Mouse (Mus musculus): ENCODE results near the gene Bag3. TPM values are rescaled to one million over a fixed set of nuclear protein-coding genes. Genes with fewer than 3 reads are reported as not detected.

Bag3 gene
- polyA plus RNA-seq (2012; rRNA removed), result 27.6 and 28.3 TPM in 2 replicates

DNA sequence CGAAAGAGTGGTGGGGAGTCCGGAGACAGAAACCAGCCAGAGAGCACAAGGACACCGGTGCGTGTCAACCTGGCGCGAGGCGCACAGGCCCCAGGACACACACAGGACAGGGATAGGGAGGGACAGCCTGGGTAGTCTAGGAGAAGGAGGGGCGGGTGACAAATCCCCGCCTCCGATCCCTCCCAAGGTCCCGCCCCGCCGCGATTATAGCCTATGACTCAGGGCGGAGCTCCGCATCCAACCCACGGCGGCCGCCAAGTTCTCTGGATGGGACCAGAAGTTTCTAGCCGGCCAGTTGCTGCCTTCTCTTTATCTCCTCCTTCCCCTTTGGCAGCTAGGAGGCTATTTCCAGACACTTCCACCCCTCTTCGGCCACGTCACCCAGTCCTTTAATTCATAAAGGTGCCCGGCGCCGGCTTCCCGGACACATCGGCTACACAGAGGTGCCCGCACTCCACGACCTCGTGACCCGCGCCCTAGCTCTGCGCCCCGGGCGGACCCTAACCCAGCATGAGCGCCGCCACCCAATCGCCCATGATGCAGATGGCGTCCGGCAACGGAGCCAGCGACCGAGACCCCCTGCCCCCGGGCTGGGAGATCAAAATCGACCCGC, at the start of gene Bag3:
TSS of gene Bag3 (plus strand) at position 268 of the 613 bp plus-strand sequence.
- peak within 1 kb of the TSS; percentile 93 for H3K27ac ChIP-seq (ENCODE audit: insufficient read depth, low read depth, low read length)
- peak; percentile 98 for DNase-seq
- H3K4me3 ChIP-seq (ENCODE audit: insufficient read depth, low read depth, low read length), result peak within 1 kb of the TSS; percentile 76
- TF ChIP-seq CTCF (conservative IDR thresholded peaks at IDR 0.05; ENCODE audit: insufficient read depth, insufficient read length, low read depth, low read length) (0 out of 2 replicates have a peak, but pooled peaks have one; percentile 9), POLR2A (IDR thresholded peaks at IDR 0.05; ENCODE audit: low read depth, low read length) (peak; percentile 89)
- peaks cover 5% of the 10 kb centered on the region; the same call in 1 of the 2 replicates for H3K4me1 ChIP-seq (ENCODE audit: control insufficient read depth, insufficient read depth, low read length)
- no peaks in the 10 kb centered on the region for H3K36me3 ChIP-seq (ENCODE audit: control insufficient read depth, insufficient read depth, low read length)
- WGBS, result under 1% methylated on average over 46 of the region's 46 CpGs
- H3K27me3 ChIP-seq (replicated peaks; ENCODE audit: control insufficient read depth, insufficient read depth, low read length), result no peaks in the 10 kb centered on the region

DNA sequence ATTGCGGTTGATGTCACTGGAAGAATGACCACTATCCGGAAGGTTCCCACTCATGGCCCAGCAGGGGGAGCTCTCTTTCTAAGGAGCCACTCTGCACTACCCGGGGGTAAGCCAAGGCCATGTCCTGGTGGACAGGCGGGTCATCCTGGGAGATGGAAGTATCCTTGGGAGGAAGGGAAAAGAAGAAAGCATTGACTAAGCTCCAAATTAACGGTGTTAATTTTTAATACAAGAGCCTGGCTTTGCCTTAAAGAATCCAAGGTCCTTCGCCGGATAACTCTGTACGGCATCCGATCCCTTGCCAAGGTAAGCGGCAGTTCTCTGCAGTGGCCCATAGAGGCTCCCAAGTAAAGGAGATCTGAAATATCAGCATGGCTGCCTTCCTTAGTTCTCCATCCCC, 49.1 kb upstream of the Bag3 start:
- H3K27ac ChIP-seq (ENCODE audit: insufficient read depth, low read depth, low read length), result no peak overlapping the region
- no peak for TF ChIP-seq POLR2A (IDR thresholded peaks at IDR 0.05; ENCODE audit: low read depth, low read length)
- TF ChIP-seq CTCF (conservative IDR thresholded peaks at IDR 0.05; ENCODE audit: insufficient read depth, insufficient read length, low read depth, low read length), result peak; percentile 73
- WGBS, result 17% methylated on average over 10 of the region's 10 CpGs
- H3K4me3 ChIP-seq (ENCODE audit: insufficient read depth, low read depth, low read length), result no peak overlapping the region
- DNase-seq, result peak; percentile 90
- no peaks in the 10 kb centered on the region; the same call in 1 of the 2 replicates for H3K4me1 ChIP-seq (ENCODE audit: control insufficient read depth, insufficient read depth, low read length)
- no peaks in the 10 kb centered on the region for H3K27me3 ChIP-seq (replicated peaks; ENCODE audit: control insufficient read depth, insufficient read depth, low read length)
- no peaks in the 10 kb centered on the region for H3K36me3 ChIP-seq (ENCODE audit: control insufficient read depth, insufficient read depth, low read length)

GRCm38 (mm10) chr7:128488986-128489385, 34.4 kb upstream of the Bag3 start:
- no peak for DNase-seq
- H3K4me3 ChIP-seq (ENCODE audit: insufficient read depth, low read depth, low read length), result no peak overlapping the region
- H3K27me3 ChIP-seq (replicated peaks; ENCODE audit: control insufficient read depth, insufficient read depth, low read length), result no peaks in the 10 kb centered on the region
- no peaks in the 10 kb centered on the region for H3K4me1 ChIP-seq (ENCODE audit: control insufficient read depth, insufficient read depth, low read length)
- H3K36me3 ChIP-seq (ENCODE audit: control insufficient read depth, insufficient read depth, low read length), result no peaks in the 10 kb centered on the region
- no peak overlapping the region for H3K27ac ChIP-seq (ENCODE audit: insufficient read depth, low read depth, low read length)
- TF ChIP-seq CTCF (conservative IDR thresholded peaks at IDR 0.05; ENCODE audit: insufficient read depth, insufficient read length, low read depth, low read length) (no peak), POLR2A (IDR thresholded peaks at IDR 0.05; ENCODE audit: low read depth, low read length) (no peak)
- WGBS, result 94% methylated on average over 3 of the region's 3 CpGs

DNA sequence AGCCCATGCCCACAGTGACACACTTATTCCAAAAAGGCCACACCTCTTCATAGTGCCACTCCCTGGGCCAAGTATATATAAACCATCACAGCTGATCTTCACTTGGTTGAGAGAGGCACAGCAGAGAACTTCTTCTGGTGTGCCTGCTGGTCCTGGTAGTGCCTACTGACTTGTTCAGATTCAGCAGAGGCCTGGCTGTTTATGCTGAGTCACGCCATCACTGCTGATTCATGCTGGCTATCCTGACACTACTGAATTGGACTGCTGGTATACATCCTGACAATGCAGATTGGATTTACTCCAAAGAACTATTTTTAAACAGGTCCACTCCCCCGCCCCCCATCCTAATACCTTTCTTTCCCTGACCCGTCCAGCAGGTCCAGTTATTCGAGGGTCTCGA, 28.9 kb upstream of the Bag3 start:
- WGBS, result 90% methylated on average over 5 of the region's 5 CpGs
- no peak for TF ChIP-seq CTCF (conservative IDR thresholded peaks at IDR 0.05; ENCODE audit: insufficient read depth, insufficient read length, low read depth, low read length)
- TF ChIP-seq POLR2A (IDR thresholded peaks at IDR 0.05; ENCODE audit: low read depth, low read length), result no peak
- DNase-seq, result no peak
- H3K27ac ChIP-seq (ENCODE audit: insufficient read depth, low read depth, low read length), result no peak overlapping the region
- H3K4me3 ChIP-seq (ENCODE audit: insufficient read depth, low read depth, low read length), result no peak overlapping the region
- no peaks in the 10 kb centered on the region for H3K4me1 ChIP-seq (ENCODE audit: control insufficient read depth, insufficient read depth, low read length)
- H3K27me3 ChIP-seq (replicated peaks; ENCODE audit: control insufficient read depth, insufficient read depth, low read length), result no peaks in the 10 kb centered on the region
- H3K36me3 ChIP-seq (ENCODE audit: control insufficient read depth, insufficient read depth, low read length), result no peaks in the 10 kb centered on the region

DNA sequence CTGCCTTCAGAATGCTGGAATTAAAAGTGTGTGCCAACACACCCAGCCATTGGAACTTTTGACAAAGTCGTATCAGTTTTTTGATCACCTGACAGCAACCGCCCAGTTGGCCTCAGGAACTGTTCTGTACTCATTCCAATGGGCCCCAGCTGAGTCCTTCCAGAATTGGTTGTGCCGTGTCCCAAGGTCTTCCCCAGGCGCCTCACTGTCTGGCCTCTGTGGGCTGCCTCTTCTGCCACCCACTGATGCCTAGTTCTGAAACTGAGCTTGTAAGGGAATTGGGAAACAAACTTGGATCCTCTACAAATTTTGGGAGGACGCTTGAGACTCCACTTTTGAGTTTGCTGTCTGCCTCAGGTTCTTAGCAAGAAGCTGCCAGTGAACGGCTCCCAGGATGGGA, 23.6 kb upstream of the Bag3 start:
- no peak for TF ChIP-seq CTCF (conservative IDR thresholded peaks at IDR 0.05; ENCODE audit: insufficient read depth, insufficient read length, low read depth, low read length)
- no peak for TF ChIP-seq POLR2A (IDR thresholded peaks at IDR 0.05; ENCODE audit: low read depth, low read length)
- Histone ChIP-seq H3K4me3 (ENCODE audit: insufficient read depth, low read depth, low read length) (no peak overlapping the region), H3K4me1 (ENCODE audit: control insufficient read depth, insufficient read depth, low read length) (no peaks in the 10 kb centered on the region), H3K27ac (ENCODE audit: insufficient read depth, low read depth, low read length) (no peak overlapping the region), H3K36me3 (ENCODE audit: control insufficient read depth, insufficient read depth, low read length) (no peaks in the 10 kb centered on the region), H3K27me3 (replicated peaks; ENCODE audit: control insufficient read depth, insufficient read depth, low read length) (no peaks in the 10 kb centered on the region)
- WGBS, result 82% methylated on average over 6 of the region's 6 CpGs
- no peak for DNase-seq

DNA sequence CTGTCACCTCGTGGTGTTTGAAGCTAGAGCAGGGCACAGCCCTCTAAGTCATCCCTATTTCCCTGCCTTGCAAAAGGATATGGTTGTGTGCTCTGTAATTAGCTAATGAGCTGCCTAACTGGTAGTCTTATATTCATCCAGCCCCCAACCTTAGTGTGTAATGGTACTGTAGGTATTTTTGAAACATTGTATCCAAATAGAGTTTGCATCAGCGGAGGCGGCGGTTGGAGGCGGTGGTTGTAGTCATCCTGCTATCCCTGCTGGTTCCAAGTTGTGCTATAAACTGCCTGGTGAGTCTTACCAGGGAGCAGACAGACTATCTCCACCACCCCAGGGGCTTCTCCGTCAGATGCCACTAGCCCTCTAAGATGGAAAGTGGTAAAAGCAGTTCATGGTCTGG, 19.3 kb upstream of the Bag3 start:
- TF ChIP-seq POLR2A (IDR thresholded peaks at IDR 0.05; ENCODE audit: low read depth, low read length) (no peak), CTCF (conservative IDR thresholded peaks at IDR 0.05; ENCODE audit: insufficient read depth, insufficient read length, low read depth, low read length) (no peak)
- no peaks in the 10 kb centered on the region for H3K27me3 ChIP-seq (replicated peaks; ENCODE audit: control insufficient read depth, insufficient read depth, low read length)
- H3K4me3 ChIP-seq (ENCODE audit: insufficient read depth, low read depth, low read length), result no peak overlapping the region
- WGBS, result 92% methylated on average over 6 of the region's 6 CpGs
- DNase-seq, result no peak
- H3K27ac ChIP-seq (ENCODE audit: insufficient read depth, low read depth, low read length), result no peak overlapping the region
- no peaks in the 10 kb centered on the region for H3K36me3 ChIP-seq (ENCODE audit: control insufficient read depth, insufficient read depth, low read length)
- H3K4me1 ChIP-seq (ENCODE audit: control insufficient read depth, insufficient read depth, low read length), result no peaks in the 10 kb centered on the region

DNA sequence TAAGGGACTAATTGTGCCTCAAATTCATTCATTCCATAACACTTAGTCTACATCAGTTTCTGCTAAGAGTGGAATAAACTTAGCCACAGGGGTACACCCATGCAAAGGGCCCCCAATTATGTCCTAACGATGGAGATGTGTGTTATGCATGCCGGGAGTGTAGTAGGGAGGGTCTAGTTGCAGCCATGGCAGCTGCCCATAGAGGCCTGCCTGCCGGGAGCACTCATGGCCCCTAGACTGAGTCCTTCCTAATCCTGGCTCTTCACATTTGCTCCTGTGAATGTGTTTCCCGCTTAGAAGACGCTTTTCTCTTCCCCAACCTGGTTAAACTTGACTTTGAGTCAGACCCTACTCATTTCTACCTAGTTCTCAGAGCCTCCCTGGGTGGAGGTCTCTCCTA, 11.5 kb upstream of the Bag3 start:
- H3K4me1 ChIP-seq (ENCODE audit: control insufficient read depth, insufficient read depth, low read length), result no peaks in the 10 kb centered on the region
- no peak for DNase-seq
- H3K36me3 ChIP-seq (ENCODE audit: control insufficient read depth, insufficient read depth, low read length), result no peaks in the 10 kb centered on the region
- TF ChIP-seq POLR2A (IDR thresholded peaks at IDR 0.05; ENCODE audit: low read depth, low read length) (no peak), CTCF (conservative IDR thresholded peaks at IDR 0.05; ENCODE audit: insufficient read depth, insufficient read length, low read depth, low read length) (no peak)
- no peak overlapping the region for H3K27ac ChIP-seq (ENCODE audit: insufficient read depth, low read depth, low read length)
- H3K27me3 ChIP-seq (replicated peaks; ENCODE audit: control insufficient read depth, insufficient read depth, low read length), result no peaks in the 10 kb centered on the region
- H3K4me3 ChIP-seq (ENCODE audit: insufficient read depth, low read depth, low read length), result no peak overlapping the region
- 91% methylated on average over 5 of the region's 5 CpGs for WGBS
